Mouse (Mus musculus): Measurements from ENCODE around the gene Cox6a1. TPM values are rescaled to one million over a fixed set of nuclear protein-coding genes. Genes with fewer than 3 reads are reported as not detected.

The Cox6a1 gene
- polyA plus RNA-seq, 1 experiment, result 2,023 TPM

- no peak for TF ChIP-seq USF1 (IDR thresholded peaks at IDR 0.05; ENCODE audit: low read depth)
- no peak for TF ChIP-seq REST (IDR thresholded peaks at IDR 0.05; ENCODE audit: insufficient read depth, insufficient read length)
- no peak for TF ChIP-seq POLR2AphosphoS2 (IDR thresholded peaks at IDR 0.05; ENCODE audit: insufficient read length, low read depth)
- TF ChIP-seq POLR2A (IDR thresholded peaks at IDR 0.05; ENCODE audit: insufficient read length, low read depth), result no peak
- no peak for TF ChIP-seq MYOG (IDR thresholded peaks at IDR 0.05; ENCODE audit: control insufficient read depth in 1 of 3, insufficient read depth in 1 of 3, insufficient read length in 2 of 3, low read depth in 2 of 3)
- TF ChIP-seq MYOD1 (IDR thresholded peaks at IDR 0.05; ENCODE audit: control insufficient read depth in 1 of 3, insufficient read length in 2 of 3, low read depth in 2 of 3), result no peak
- TF ChIP-seq CEBPB (IDR thresholded peaks at IDR 0.05; ENCODE audit: insufficient read depth, poor library complexity, severe bottlenecking), result no peak
- TF ChIP-seq SRF (IDR thresholded peaks at IDR 0.05; ENCODE audit: control insufficient read depth, insufficient read length, low read depth), result no peak
- TF ChIP-seq TCF3 (IDR thresholded peaks at IDR 0.05; ENCODE audit: insufficient read length, low read depth), result no peak
- Histone ChIP-seq H3K79me2 (ENCODE audit: control insufficient read depth, insufficient read depth) (no peaks in the 10 kb centered on the region), H3K27me3 (ENCODE audit: control insufficient read depth, insufficient read depth, insufficient read length) (no peaks in the 10 kb centered on the region)
These were observed 13.4 kb upstream of the Cox6a1 start for GRCm38 (mm10) chr5:115362216-115362615.

DNA sequence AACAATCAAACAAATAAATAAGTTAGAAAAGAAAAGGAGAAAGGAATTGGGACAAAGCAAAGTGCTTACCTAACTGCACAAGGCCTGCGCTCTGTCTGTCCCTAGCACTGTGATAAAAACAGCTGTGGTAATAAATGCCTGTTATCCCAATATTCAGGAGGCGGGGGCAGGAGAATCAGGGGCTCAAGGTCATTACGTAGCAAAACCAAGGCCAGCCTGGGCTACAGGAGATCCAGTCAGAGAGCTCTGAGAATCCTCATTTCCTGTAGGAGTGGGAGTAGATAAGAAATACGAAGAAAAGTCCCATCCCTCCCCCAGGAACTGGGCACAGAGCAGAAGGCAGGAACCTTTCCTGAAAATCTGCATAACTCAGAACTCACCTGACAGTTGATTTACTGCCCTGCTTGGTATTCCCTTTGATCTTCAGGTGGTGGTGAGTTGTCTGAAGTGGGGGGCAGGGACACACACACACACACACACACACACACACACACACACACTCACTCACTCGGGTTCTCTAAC is 11.1 kb upstream of the Cox6a1 start:
- Histone ChIP-seq H3K4me2 (ENCODE audit: low read depth) (no peak overlapping the region), H3ac (ENCODE audit: control insufficient read depth, insufficient read length) (no peak overlapping the region), H3K27me3 (ENCODE audit: control insufficient read depth, insufficient read depth, insufficient read length) (peaks cover 14% of the 10 kb centered on the region), H3K79me2 (ENCODE audit: control insufficient read depth, insufficient read depth) (no peaks in the 10 kb centered on the region), H3K4me3 (no peak overlapping the region), H3K36me3 (ENCODE audit: control insufficient read depth, insufficient read depth) (no peaks in the 10 kb centered on the region)
- no peak for TF ChIP-seq CEBPB (IDR thresholded peaks at IDR 0.05; ENCODE audit: insufficient read depth, poor library complexity, severe bottlenecking)
- TF ChIP-seq POLR2A (IDR thresholded peaks at IDR 0.05; ENCODE audit: insufficient read length, low read depth), result no peak
- no peak for TF ChIP-seq MYOD1 (IDR thresholded peaks at IDR 0.05; ENCODE audit: control insufficient read depth in 1 of 3, insufficient read length in 2 of 3, low read depth in 2 of 3)
- TF ChIP-seq E2F4 (IDR thresholded peaks at IDR 0.05; ENCODE audit: insufficient read depth), result no peak
- no peak for TF ChIP-seq MYOG (IDR thresholded peaks at IDR 0.05; ENCODE audit: control insufficient read depth in 1 of 3, insufficient read depth in 1 of 3, insufficient read length in 2 of 3, low read depth in 2 of 3)
- no peak for TF ChIP-seq TCF3 (IDR thresholded peaks at IDR 0.05; ENCODE audit: insufficient read length, low read depth)
- no peak for TF ChIP-seq MAX (IDR thresholded peaks at IDR 0.05; ENCODE audit: low read depth)
- no peak for TF ChIP-seq REST (IDR thresholded peaks at IDR 0.05; ENCODE audit: insufficient read depth, insufficient read length)
- no peak for TF ChIP-seq SRF (IDR thresholded peaks at IDR 0.05; ENCODE audit: control insufficient read depth, insufficient read length, low read depth)
- TF ChIP-seq POLR2AphosphoS2 (IDR thresholded peaks at IDR 0.05; ENCODE audit: insufficient read length, low read depth), result no peak
- TF ChIP-seq TCF12 (IDR thresholded peaks at IDR 0.05; ENCODE audit: insufficient read depth, poor library complexity, severe bottlenecking), result no peak
- no peak for TF ChIP-seq USF1 (IDR thresholded peaks at IDR 0.05; ENCODE audit: low read depth)

More at GRCm38 (mm10) chr5:115362216-115362615, 13.4 kb upstream of the Cox6a1 start:
- Histone ChIP-seq H3ac (ENCODE audit: control insufficient read depth, insufficient read length) (no peak overlapping the region), H3K36me3 (ENCODE audit: control insufficient read depth, insufficient read depth) (no peaks in the 10 kb centered on the region), H3K4me3 (no peak overlapping the region), H3K4me2 (ENCODE audit: low read depth) (no peak overlapping the region)

GRCm38 (mm10) chr5:115359438-115359837 is 10.7 kb upstream of the Cox6a1 start:
- Histone ChIP-seq H3K27me3 (ENCODE audit: control insufficient read depth, insufficient read depth, insufficient read length) (peaks cover 15% of the 10 kb centered on the region), H3K4me2 (ENCODE audit: low read depth) (no peak overlapping the region), H3K36me3 (ENCODE audit: control insufficient read depth, insufficient read depth) (no peaks in the 10 kb centered on the region), H3ac (ENCODE audit: control insufficient read depth, insufficient read length) (no peak overlapping the region), H3K79me2 (ENCODE audit: control insufficient read depth, insufficient read depth) (no peaks in the 10 kb centered on the region), H3K4me3 (no peak overlapping the region)
- TF ChIP-seq POLR2A (IDR thresholded peaks at IDR 0.05; ENCODE audit: insufficient read length, low read depth) (no peak), TCF12 (IDR thresholded peaks at IDR 0.05; ENCODE audit: insufficient read depth, poor library complexity, severe bottlenecking) (no peak), TCF3 (IDR thresholded peaks at IDR 0.05; ENCODE audit: insufficient read length, low read depth) (no peak), REST (IDR thresholded peaks at IDR 0.05; ENCODE audit: insufficient read depth, insufficient read length) (no peak), MYOD1 (IDR thresholded peaks at IDR 0.05; ENCODE audit: control insufficient read depth in 1 of 3, insufficient read length in 2 of 3, low read depth in 2 of 3) (no peak), POLR2AphosphoS2 (IDR thresholded peaks at IDR 0.05; ENCODE audit: insufficient read length, low read depth) (no peak), SRF (IDR thresholded peaks at IDR 0.05; ENCODE audit: control insufficient read depth, insufficient read length, low read depth) (no peak), MYOG (IDR thresholded peaks at IDR 0.05; ENCODE audit: control insufficient read depth in 1 of 3, insufficient read depth in 1 of 3, insufficient read length in 2 of 3, low read depth in 2 of 3) (no peak), MAX (IDR thresholded peaks at IDR 0.05; ENCODE audit: low read depth) (no peak), CEBPB (IDR thresholded peaks at IDR 0.05; ENCODE audit: insufficient read depth, poor library complexity, severe bottlenecking) (no peak), E2F4 (IDR thresholded peaks at IDR 0.05; ENCODE audit: insufficient read depth) (no peak), USF1 (IDR thresholded peaks at IDR 0.05; ENCODE audit: low read depth) (no peak)

- Histone ChIP-seq H3K27me3 (ENCODE audit: control insufficient read depth, insufficient read depth, insufficient read length) (peaks cover 15% of the 10 kb centered on the region), H3K4me2 (ENCODE audit: low read depth) (peak overlapping the region; percentile 40), H3ac (ENCODE audit: control insufficient read depth, insufficient read length) (no peak overlapping the region), H3K4me3 (no peak overlapping the region), H3K79me2 (ENCODE audit: control insufficient read depth, insufficient read depth) (no peaks in the 10 kb centered on the region), H3K36me3 (ENCODE audit: control insufficient read depth, insufficient read depth) (no peaks in the 10 kb centered on the region)
- no peak for TF ChIP-seq POLR2AphosphoS2 (IDR thresholded peaks at IDR 0.05; ENCODE audit: insufficient read length, low read depth)
- no peak for TF ChIP-seq TCF12 (IDR thresholded peaks at IDR 0.05; ENCODE audit: insufficient read depth, poor library complexity, severe bottlenecking)
- no peak for TF ChIP-seq POLR2A (IDR thresholded peaks at IDR 0.05; ENCODE audit: insufficient read length, low read depth)
- TF ChIP-seq CEBPB (IDR thresholded peaks at IDR 0.05; ENCODE audit: insufficient read depth, poor library complexity, severe bottlenecking), result no peak
- no peak for TF ChIP-seq E2F4 (IDR thresholded peaks at IDR 0.05; ENCODE audit: insufficient read depth)
- no peak for TF ChIP-seq MYOD1 (IDR thresholded peaks at IDR 0.05; ENCODE audit: control insufficient read depth in 1 of 3, insufficient read length in 2 of 3, low read depth in 2 of 3)
- TF ChIP-seq USF1 (IDR thresholded peaks at IDR 0.05; ENCODE audit: low read depth), result no peak
- TF ChIP-seq TCF3 (IDR thresholded peaks at IDR 0.05; ENCODE audit: insufficient read length, low read depth), result no peak
- no peak for TF ChIP-seq MYOG (IDR thresholded peaks at IDR 0.05; ENCODE audit: control insufficient read depth in 1 of 3, insufficient read depth in 1 of 3, insufficient read length in 2 of 3, low read depth in 2 of 3)
- no peak for TF ChIP-seq REST (IDR thresholded peaks at IDR 0.05; ENCODE audit: insufficient read depth, insufficient read length)
- TF ChIP-seq MAX (IDR thresholded peaks at IDR 0.05; ENCODE audit: low read depth), result no peak
- TF ChIP-seq SRF (IDR thresholded peaks at IDR 0.05; ENCODE audit: control insufficient read depth, insufficient read length, low read depth), result no peak
These were observed 10.1 kb upstream of the Cox6a1 start for GRCm38 (mm10) chr5:115358872-115359271.
